Mouse (Mus musculus): Measurements from ENCODE around the gene Tsc22d3.

GRCm38 (mm10) chrX:140532325-140532724, 68.1 kb downstream of the Tsc22d3 start:
- TF ChIP-seq CTCF (IDR thresholded peaks at IDR 0.05; ENCODE audit: extremely low read depth, insufficient read length, insufficient replicate concordance, low read depth, low read length): no peak
- no peak for TF ChIP-seq POLR2A (IDR thresholded peaks at IDR 0.05; ENCODE audit: low read depth, low read length)
